13 mouse cellular contexts compared by ENCODE assay signal in the genomic region with DNA sequence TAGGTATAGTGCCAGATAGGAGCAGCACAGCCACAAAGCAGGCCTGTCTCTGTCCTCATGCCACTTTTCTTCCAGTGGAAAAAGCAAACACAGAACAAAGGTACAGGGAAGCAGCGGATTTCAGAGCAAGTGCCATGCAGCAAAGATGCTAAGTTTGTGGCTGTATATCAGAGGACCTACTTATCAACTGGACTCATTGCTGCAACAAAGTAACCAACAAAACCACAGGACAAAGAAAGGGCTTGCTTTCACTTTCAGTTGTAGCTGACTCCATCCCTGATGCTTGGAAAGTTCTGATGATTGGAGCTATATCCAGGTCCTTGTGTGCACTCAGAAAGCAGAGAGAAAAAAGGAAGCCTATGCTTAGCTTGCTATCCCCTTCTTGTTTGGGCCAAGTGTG.
"Had no signal": no experiment of that assay in that cellular context is flagged by ENCODE, and none has a peak within 500 bp of the region (broad histone marks: within the 10 kb centered on the region; RNA-seq: fewer than 3 reads in every experiment).

No protein-coding gene starts in this region.

- H3K27me3 ChIP-seq: liver, embryonic 15.5 days; midbrain, embryonic 13.5 days had no signal

- ATAC-seq: intestine, postnatal 0 days; lung, postnatal 0 days; midbrain, embryonic 13.5 days had no signal

- H3K4me2 ChIP-seq: liver, embryonic 11.5 days; liver, embryonic 15.5 days; midbrain, embryonic 13.5 days had no signal

- H3K9me3 ChIP-seq: limb, embryonic 10.5 days; liver, embryonic 15.5 days; midbrain, embryonic 13.5 days had no signal

- DNase-seq: kidney, postnatal 10 days; lung, adult 2 months; lung, postnatal 36 days; right cerebral cortex, postnatal 4 days; spleen, adult 18-20 months; thymus, postnatal 36 days had no signal

- H3K4me1 ChIP-seq: limb, embryonic 10.5 days; liver, embryonic 15.5 days had no signal

- H3K36me3 ChIP-seq: limb, embryonic 10.5 days; liver, embryonic 15.5 days; midbrain, embryonic 13.5 days had no signal

- H3K9ac ChIP-seq: liver, embryonic 15.5 days; midbrain, embryonic 13.5 days had no signal

- H3K27ac ChIP-seq: left cerebral cortex, adult 2 months; limb, embryonic 10.5 days; liver, embryonic 15.5 days; midbrain, embryonic 13.5 days had no signal

- H3K4me3 ChIP-seq: left cerebral cortex, adult 2 months; limb, embryonic 10.5 days; liver, embryonic 15.5 days; midbrain, embryonic 13.5 days had no signal
